Mouse (Mus musculus) small intestine, adult 2 months (tissue): Measurements from ENCODE around the gene Oip5.

Experiments
- CTCF ChIP-seq: fragments of 200-500 bp; IDR thresholded peaks from 2 replicates; pipeline ENCODE4 v1.5.1; 2012; ENCODE audit warnings: low read depth, mild to moderate bottlenecking, control low read depth, inconsistent platforms, low read length, moderate library complexity, mixed read lengths; ENCODE audit not compliant: insufficient replicate concordance, insufficient read length; ENCODE audit errors: extremely low read depth
- POLR2A ChIP-seq: fragments of 200-500 bp; IDR thresholded peaks from 2 replicates; pipeline ENCODE4 v1.6.1; 2012; ENCODE audit warnings: low read depth, mild to moderate bottlenecking, control low read depth, inconsistent platforms, low read length, moderate library complexity

GRCm38 (mm10) chr2:119591247-119591646 is 27.0 kb downstream of the Oip5 start:
- no peak for TF ChIP-seq CTCF
- TF ChIP-seq POLR2A: no peak
